Mouse (Mus musculus): Measurements from ENCODE around the gene Sec31b. TPM values are rescaled to one million over a fixed set of nuclear protein-coding genes. Genes with fewer than 3 reads are reported as not detected.

The Sec31b gene
- total RNA-seq, 2 experiments from 2014 or later: 0.11 to 0.16 TPM

GRCm38 (mm10) chr19:44502741-44503140 is 42.9 kb downstream of the Sec31b start:
- no peak overlapping the region for H3K27ac ChIP-seq
- H3K4me3 ChIP-seq: no peak overlapping the region
- DNase-seq (ENCODE audit: extremely low spot score in 1 of 2, low spot score in 2 of 2): no peak
- intact Hi-C loops (cut with DNase I): no loop called here
- TF ChIP-seq CTCF (IDR thresholded peaks at IDR 0.05): no peak

DNA sequence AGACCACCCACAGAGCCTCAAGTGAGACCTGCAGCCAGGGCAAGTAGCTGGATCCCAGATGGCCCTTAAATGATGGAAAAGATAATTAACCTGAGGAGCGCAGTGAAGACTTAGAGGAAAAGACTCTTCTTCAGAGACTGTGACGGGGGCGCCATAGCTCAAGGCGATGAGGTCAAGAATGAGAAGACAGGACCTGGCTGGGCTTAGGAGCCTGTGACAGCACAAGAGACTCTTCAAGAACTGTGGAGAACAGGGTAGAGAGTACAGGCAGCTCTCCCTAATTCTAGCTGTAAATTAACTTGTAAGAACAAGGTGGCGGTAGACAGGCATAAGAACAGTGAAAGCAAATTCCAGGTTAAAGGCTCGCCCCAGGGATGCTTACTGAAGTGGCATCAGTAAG is 43.7 kb downstream of the Sec31b start:
- no peak for TF ChIP-seq CTCF (IDR thresholded peaks at IDR 0.05)
- no peak overlapping the region for H3K27ac ChIP-seq

GRCm38 (mm10) chr19:44500240-44500639 is 45.4 kb downstream of the Sec31b start:
- Histone ChIP-seq H3K4me3 (no peak overlapping the region), H3K27ac (no peak overlapping the region)
- intact Hi-C loops (cut with DNase I): no loop called here
- no peak for DNase-seq (ENCODE audit: extremely low spot score in 1 of 2, low spot score in 2 of 2)
- no peak for TF ChIP-seq CTCF (IDR thresholded peaks at IDR 0.05)

More for the DNA sequence above, 43.7 kb downstream of the Sec31b start:
- H3K4me3 ChIP-seq: no peak overlapping the region
- intact Hi-C loops (cut with DNase I): no loop called here
- DNase-seq (ENCODE audit: extremely low spot score in 1 of 2, low spot score in 2 of 2): no peak

DNA sequence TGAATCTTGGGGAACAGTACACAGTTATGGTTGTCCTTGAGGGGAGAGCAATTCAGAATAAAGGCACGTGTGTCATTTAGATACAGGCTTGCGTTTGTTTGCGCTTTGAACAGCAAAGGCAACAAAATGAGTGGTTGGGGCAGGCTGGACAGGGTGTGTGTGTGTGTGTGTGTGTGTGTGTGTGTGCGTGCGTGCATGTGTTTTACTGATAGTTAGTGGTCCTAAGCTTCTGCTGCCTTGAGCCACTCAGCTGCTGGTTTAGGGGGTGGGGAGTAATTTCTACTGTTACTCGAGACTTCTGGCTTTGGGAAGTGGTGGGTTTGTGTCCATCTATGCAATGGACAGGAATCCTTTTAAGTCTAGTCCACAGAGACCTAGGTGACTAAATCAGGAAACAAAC is 46.7 kb downstream of the Sec31b start:
- H3K27ac ChIP-seq: no peak overlapping the region
- DNase-seq (ENCODE audit: extremely low spot score in 1 of 2, low spot score in 2 of 2): no peak
- intact Hi-C loops (cut with DNase I): no loop called here
- no peak overlapping the region for H3K4me3 ChIP-seq
- no peak for TF ChIP-seq CTCF (IDR thresholded peaks at IDR 0.05)

- Histone ChIP-seq H3K4me3 (no peak overlapping the region), H3K27ac (no peak overlapping the region)
- TF ChIP-seq CTCF (IDR thresholded peaks at IDR 0.05): no peak
- DNase-seq (ENCODE audit: extremely low spot score in 1 of 2, low spot score in 2 of 2): no peak
- intact Hi-C loops (cut with DNase I): no loop called here
These were observed 48.7 kb downstream of the Sec31b start for GRCm38 (mm10) chr19:44496941-44497340.

DNA sequence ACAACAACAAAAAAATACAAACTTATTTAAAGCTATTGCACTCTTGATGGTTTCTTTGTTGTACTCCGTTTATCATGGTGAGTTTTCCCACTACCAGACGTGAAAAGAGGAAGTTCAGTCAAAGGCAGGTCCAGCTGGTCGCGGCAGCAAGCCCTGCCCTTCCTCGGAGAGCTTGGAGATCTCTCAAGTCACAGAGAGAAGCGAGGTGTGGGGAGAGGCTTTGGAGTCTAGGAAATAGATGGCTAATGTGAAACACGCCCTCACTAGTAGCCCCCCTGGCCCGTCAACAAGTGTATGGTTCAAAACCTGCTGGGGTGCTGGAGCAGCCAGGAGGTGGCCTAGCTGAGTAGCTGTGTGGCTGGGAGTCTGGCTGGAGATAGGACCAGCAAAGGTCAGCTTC is 49.2 kb downstream of the Sec31b start:
- Histone ChIP-seq H3K4me3 (no peak overlapping the region), H3K27ac (no peak overlapping the region)
- DNase-seq (ENCODE audit: extremely low spot score in 1 of 2, low spot score in 2 of 2): no peak
- TF ChIP-seq CTCF (IDR thresholded peaks at IDR 0.05): no peak
- intact Hi-C loops (cut with DNase I): no loop called here

DNA sequence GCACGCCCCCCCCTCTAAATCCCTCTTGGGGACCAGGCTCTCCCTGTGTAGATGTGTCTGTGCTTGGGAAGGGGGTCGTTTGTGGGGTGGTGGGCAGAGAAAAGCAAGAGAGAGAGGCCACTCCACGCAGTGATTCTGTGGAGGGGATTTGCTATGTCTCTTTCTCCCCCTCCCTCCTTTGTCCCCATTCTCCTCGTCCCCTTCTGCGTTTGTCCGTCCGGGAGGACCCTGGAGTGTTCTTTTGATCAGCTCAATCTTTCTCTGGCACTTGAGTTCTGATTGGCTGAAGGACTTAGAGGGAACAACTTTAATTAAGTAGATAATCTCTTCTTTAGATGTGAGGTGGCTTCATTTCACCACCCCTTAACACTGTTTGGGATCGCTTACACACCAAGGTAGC is 52.5 kb downstream of the Sec31b start, which contains the start of gene Wnt8b:
Gene Wnt8b, plus strand, starts transcription at position 345 of the 400 bp plus-strand sequence.
- intact Hi-C loops (cut with DNase I): no loop called here
- Histone ChIP-seq H3K27ac (no peak within 1 kb of the TSS), H3K4me3 (no peak within 1 kb of the TSS)
- DNase-seq (ENCODE audit: extremely low spot score in 1 of 2, low spot score in 2 of 2): no peak
- TF ChIP-seq CTCF (IDR thresholded peaks at IDR 0.05): no peak

- DNase-seq (ENCODE audit: extremely low spot score in 1 of 2, low spot score in 2 of 2): no peak
- Histone ChIP-seq H3K27ac (no peak overlapping the region), H3K4me3 (no peak overlapping the region)
- TF ChIP-seq CTCF (IDR thresholded peaks at IDR 0.05): peak; percentile 42
- intact Hi-C loops (cut with DNase I): no loop called here
These were observed 58.4 kb downstream of the Sec31b start for GRCm38 (mm10) chr19:44487266-44487665.

DNA sequence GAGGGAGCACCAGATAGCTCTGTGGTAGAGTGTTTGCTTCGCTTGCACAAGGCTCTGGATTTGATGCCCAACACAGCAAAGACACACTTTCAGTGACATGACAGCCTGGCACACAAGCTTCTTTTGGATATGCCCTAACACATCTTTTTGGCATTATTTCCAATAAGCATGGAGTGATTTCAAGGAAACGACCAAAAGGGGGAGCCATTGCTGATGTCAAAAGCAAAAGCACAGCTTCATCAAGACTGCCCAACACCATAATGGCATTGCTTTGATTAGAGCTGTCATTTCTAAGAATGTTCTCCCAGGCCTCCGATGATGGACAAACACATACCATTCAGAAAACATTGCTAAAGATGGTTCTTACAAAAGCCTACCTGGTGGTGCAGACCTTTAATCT is 69.1 kb downstream of the Sec31b start:
- peak; percentile 5; the same call in 1 of the 2 replicates for TF ChIP-seq CTCF (IDR thresholded peaks at IDR 0.05)
- Histone ChIP-seq H3K27ac (no peak overlapping the region), H3K4me3 (no peak overlapping the region)
- intact Hi-C loops (cut with DNase I): no loop called here
- DNase-seq (ENCODE audit: extremely low spot score in 1 of 2, low spot score in 2 of 2): no peak

DNA sequence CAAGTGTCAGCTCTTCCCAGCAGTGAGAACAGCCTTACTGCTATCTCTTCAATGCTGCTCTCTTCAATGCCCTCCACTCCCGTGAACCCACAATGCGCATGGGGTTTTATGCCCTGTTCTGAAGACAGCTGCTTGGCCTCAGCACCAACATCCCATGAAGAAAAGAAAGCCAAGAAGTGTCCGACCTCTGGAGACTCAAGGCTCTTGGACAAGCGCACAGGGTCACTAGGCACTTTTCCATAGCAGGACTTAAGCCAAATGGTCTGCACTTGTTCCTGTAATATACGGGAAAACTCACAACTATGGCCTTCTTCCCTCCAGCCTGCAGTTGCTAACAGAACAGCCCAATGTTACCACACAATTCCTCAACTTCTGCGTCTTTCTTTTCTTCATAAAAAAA is 70.4 kb downstream of the Sec31b start:
- DNase-seq (ENCODE audit: extremely low spot score in 1 of 2, low spot score in 2 of 2): no peak
- no peak overlapping the region for H3K4me3 ChIP-seq
- TF ChIP-seq CTCF (IDR thresholded peaks at IDR 0.05): no peak
- no peak overlapping the region for H3K27ac ChIP-seq
- intact Hi-C loops (cut with DNase I): no loop called here

DNA sequence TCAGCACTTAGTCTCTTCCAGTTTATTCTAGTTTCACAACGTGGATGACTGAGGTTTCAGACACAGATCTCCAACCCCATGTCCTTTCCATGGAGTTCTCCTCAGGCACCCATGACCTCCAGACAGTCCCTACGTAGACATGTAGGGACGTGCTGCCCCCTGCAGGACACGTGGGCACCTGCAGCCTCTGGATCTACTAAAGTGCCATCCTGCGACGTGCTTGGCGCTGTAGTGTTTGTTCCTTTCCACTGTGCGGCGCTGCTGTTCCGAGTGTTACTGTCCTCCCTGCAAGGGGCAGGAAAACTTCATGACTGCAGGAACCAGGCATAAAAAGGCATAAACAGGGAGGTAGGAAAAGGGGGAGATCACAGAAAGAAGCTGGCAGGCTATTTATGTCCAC is 71.5 kb downstream of the Sec31b start:
- intact Hi-C loops (cut with DNase I): no loop called here
- peak; percentile 59 for DNase-seq (ENCODE audit: extremely low spot score in 1 of 2, low spot score in 2 of 2)
- Histone ChIP-seq H3K4me3 (no peak overlapping the region), H3K27ac (no peak overlapping the region)
- peak; percentile 90 for TF ChIP-seq CTCF (IDR thresholded peaks at IDR 0.05)

Other genes starting within 250 kb of the Sec31b start
- 1 to 10 TPM; 2.1 to 2.3 TPM for gene Scd4, start 212.8 kb downstream of the Sec31b start, total RNA-seq (2021)
- 100 to 1,000 TPM; 133 to 177 TPM for gene Scd1, start 138.0 kb downstream of the Sec31b start, total RNA-seq (2021)
- gene Wnt8b, start 52.4 kb downstream of the Sec31b start, total RNA-seq (2021): not detected
- gene Gm20538, start 7.0 kb upstream of the Sec31b start, total RNA-seq (2021): not detected
- 100 to 1,000 TPM; 336 to 363 TPM for gene Ndufb8, start 9.6 kb upstream of the Sec31b start, total RNA-seq (2021)
- gene Hif1an, start 17.0 kb upstream of the Sec31b start, total RNA-seq (2021): 10 to 100 TPM; 33.6 to 35.3 TPM
- gene Pax2, start 210.2 kb upstream of the Sec31b start, total RNA-seq (2021): under 1 TPM; 0.14 to 0.28 TPM